In the genomic region with DNA sequence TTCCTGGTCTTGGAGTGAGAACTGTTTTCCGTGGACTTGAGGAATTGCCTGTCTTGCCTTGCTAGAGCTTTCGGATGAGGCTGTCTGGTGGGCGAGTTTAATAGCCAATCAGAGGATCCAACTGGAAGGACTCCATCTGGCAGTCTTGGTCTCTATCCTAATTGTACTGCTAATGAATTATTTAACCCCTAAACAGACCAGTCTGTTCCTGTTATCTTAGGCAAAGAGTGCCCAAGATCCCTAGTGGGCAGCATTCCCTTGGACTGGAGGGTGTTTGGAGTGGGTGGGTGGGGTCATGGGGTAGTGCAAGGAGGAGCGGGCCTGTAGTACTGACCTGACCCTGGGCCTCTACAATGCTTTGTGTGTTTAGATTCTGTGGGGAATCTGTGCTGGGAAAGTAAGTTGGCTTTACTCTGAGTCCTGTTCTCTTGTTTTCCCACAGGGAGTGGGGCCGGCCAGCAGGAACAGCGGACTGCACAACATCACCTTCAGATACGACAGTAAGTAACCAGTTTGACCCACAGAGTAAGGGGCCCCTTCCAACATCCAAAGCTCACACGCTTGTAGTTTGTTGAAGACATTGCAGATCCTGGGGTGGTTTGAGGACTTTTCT, we compare ENCODE assay signal across 10 mouse cellular contexts. TPM values are rescaled to one million over a fixed set of nuclear protein-coding genes. Genes with fewer than 3 reads are reported as not detected.
DNase-seq lines count a peak whose midpoint lies in the region; ATAC-seq lines count a peak whose summit lies in the region.
"Had no signal": no experiment of that assay in that cellular context is flagged by ENCODE, and none has a peak within 500 bp of the region (broad histone marks: within the 10 kb centered on the region; RNA-seq: fewer than 3 reads in every experiment).

No protein-coding gene starts in this region.

- no peaks in the 10 kb centered on the region for H3K36me3 ChIP-seq in heart, embryonic 12.5 days
- no peaks in the 10 kb centered on the region for H3K36me3 ChIP-seq in neural tube, embryonic 13.5 days

- peaks cover 64% of the 10 kb centered on the region for H3K4me1 ChIP-seq in heart, embryonic 12.5 days (replicated peaks)
- peaks cover 55% of the 10 kb centered on the region for H3K4me1 ChIP-seq in neural tube, embryonic 13.5 days (replicated peaks)

- H3K27me3 ChIP-seq in heart, embryonic 12.5 days (replicated peaks), result no peaks in the 10 kb centered on the region
- H3K27me3 ChIP-seq in neural tube, embryonic 13.5 days, result no peaks in the 10 kb centered on the region

- H3K4me2 ChIP-seq in heart, embryonic 12.5 days, result peak overlapping the region; percentile 19; the same call in 1 of the 2 replicates
- no peak overlapping the region for H3K4me2 ChIP-seq in neural tube, embryonic 13.5 days

- H3K9me3 ChIP-seq in heart, embryonic 12.5 days (replicated peaks), result no peaks in the 10 kb centered on the region
- H3K9me3 ChIP-seq in neural tube, embryonic 13.5 days, result no peaks in the 10 kb centered on the region

- no peak overlapping the region for H3K9ac ChIP-seq in heart, embryonic 12.5 days
- no peak overlapping the region for H3K9ac ChIP-seq in neural tube, embryonic 13.5 days

- DNase-seq in heart, postnatal 25 days (ENCODE audit: low spot score), result no peak
- no peak for DNase-seq in neural tube, embryonic 10.5 days (ENCODE audit: extremely low spot score, low spot score)
- DNase-seq in layer of hippocampus, adult 9-11 months, result peak; percentile 56
- DNase-seq in kidney, postnatal 4 days, result no peak
- no peak for DNase-seq in urinary bladder, postnatal 4 days (ENCODE audit: low spot score in 2 of 2)
- DNase-seq: lung, postnatal 4 days had no signal

- no peak for ATAC-seq in heart, embryonic 12.5 days (ENCODE audit: insufficient number of reproducible peaks, low FRiP score)
- peak; percentile 51; the same call in 1 of the 2 replicates for ATAC-seq in neural tube, embryonic 13.5 days (ENCODE audit: low read depth)
- no peak for ATAC-seq in megakaryocyte progenitor cell, adult 5-6 weeks (replicated peaks; ENCODE audit: poor library complexity)

- H3K27ac ChIP-seq in heart, embryonic 12.5 days (ENCODE audit: poor library complexity, severe bottlenecking), result peak overlapping the region; percentile 91
- peak overlapping the region; percentile 33; the same call in 1 of the 2 replicates for H3K27ac ChIP-seq in neural tube, embryonic 13.5 days (replicated peaks)

- WGBS in heart, embryonic 12.5 days, result 51% methylated on average over 8 of the region's 8 CpGs
- WGBS in neural tube, embryonic 13.5 days, result 51% methylated on average over 8 of the region's 8 CpGs

- no peak overlapping the region for H3K4me3 ChIP-seq in heart, embryonic 12.5 days
- H3K4me3 ChIP-seq in neural tube, embryonic 13.5 days, result no peak overlapping the region
- H3K4me3 ChIP-seq: erythroblast, embryonic 14.5 days had no signal

- intact Hi-C loops in heart, postnatal 25 days (cut with DNase I), result loop anchor here (5.0 kb wide), 1 partner anchor 34 kb away; no protein-coding TSS in a partner anchor

RNA-seq across cellular contexts. Expression of a gene that starts 37.3 kb away (rescaled TPM):
- polyA plus RNA-seq in heart, embryonic 12.5 days (2016; fragmentation: Nextera tagmentation; extraction: Ambion mirVana), result 1.5 and 1.7 TPM in 2 replicates
- 1 to 10 TPM; 3.6 to 5.7 TPM for total RNA-seq in heart, postnatal 25 days (2021)
- polyA plus RNA-seq in neural tube, embryonic 13.5 days (2015; fragmentation: Nextera tagmentation; extraction: Ambion mirVana), result 2.0 and 2.1 TPM in 2 replicates
- total RNA-seq in megakaryocyte progenitor cell, adult 5-6 weeks (2015), result not detected in 2 replicates
- not detected in 2 replicates for total RNA-seq in megakaryocyte progenitor cell, adult 5-6 weeks (2017)

RNA-seq across cellular contexts. Expression of a gene that starts 38.7 kb away (rescaled TPM):
- polyA plus RNA-seq in heart, embryonic 12.5 days (2016; fragmentation: Nextera tagmentation; extraction: Ambion mirVana), result 17.6 and 18.9 TPM in 2 replicates
- 10 to 100 TPM; 29.0 to 34.1 TPM for total RNA-seq in heart, postnatal 25 days (2021)
- polyA plus RNA-seq in neural tube, embryonic 13.5 days (2015; fragmentation: Nextera tagmentation; extraction: Ambion mirVana), result 3.3 and 6.1 TPM in 2 replicates
- 11.0 and 13.8 TPM in 2 replicates for total RNA-seq in megakaryocyte progenitor cell, adult 5-6 weeks (2015)
- total RNA-seq in megakaryocyte progenitor cell, adult 5-6 weeks (2017), result 15.5 and 18.0 TPM in 2 replicates

Comparison
In these comparisons a context has a peak if more than half of its experiments do, and no peak if none do; other contexts are left out.
1. RNA of a gene that starts 37.3 kb away (total RNA-seq): 3.6 to 5.7 TPM in heart, postnatal 25 days; not detected in megakaryocyte progenitor cell, adult 5-6 weeks; every median in the first group is over 4 times any median in the second.